Comparison of ENCODE assay signal across 9 mouse cellular contexts in the genomic region with DNA sequence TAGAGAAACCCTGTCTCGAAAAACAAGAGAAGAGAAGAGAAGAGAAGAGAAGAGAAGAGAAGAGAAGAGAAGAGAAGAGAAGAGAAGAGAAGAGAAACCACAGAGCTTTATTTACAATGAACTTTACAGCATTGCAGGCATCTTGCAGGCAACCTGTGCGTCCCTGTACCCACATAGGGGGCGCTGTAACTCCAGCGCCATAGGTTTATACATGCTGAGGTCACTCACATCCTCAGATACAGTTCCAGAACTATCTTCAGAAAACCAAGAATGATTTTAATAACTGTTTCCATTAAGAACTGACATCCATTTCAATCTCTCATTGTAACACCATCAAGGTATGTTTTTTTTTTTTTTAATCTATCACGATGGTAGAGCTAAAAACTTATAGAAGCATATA. TPM values are rescaled to one million over a fixed set of nuclear protein-coding genes. Genes with fewer than 3 reads are reported as not detected.
DNase-seq lines count a peak whose midpoint lies in the region; ATAC-seq and TF ChIP-seq lines count a peak whose summit lies in the region.
"Had no signal": no experiment of that assay in that cellular context is flagged by ENCODE, and none has a peak within 500 bp of the region (broad histone marks: within the 10 kb centered on the region; RNA-seq: fewer than 3 reads in every experiment).

No protein-coding gene starts in this region.

- no peaks in the 10 kb centered on the region for H3K9me3 ChIP-seq in heart, postnatal 0 days (replicated peaks; ENCODE audit: control insufficient read depth, low read length)

- no peak overlapping the region for H3K4me3 ChIP-seq in heart, postnatal 0 days (ENCODE audit: low read depth, low read length)
- H3K4me3 ChIP-seq in thymus, adult 2 months (ENCODE audit: control insufficient read depth, insufficient read depth, low read length) = no peak overlapping the region
- H3K4me3 ChIP-seq: erythroblast, embryonic 14.5 days had no signal

- intact Hi-C loops in heart, postnatal 14 days (cut with DNase I) = no loop called here
- intact Hi-C loops in heart, postnatal 10 days (cut with DNase I) = no loop called here

- 49% methylated on average over 5 of the region's 5 CpGs for WGBS in heart, postnatal 0 days
- WGBS in thymus, adult 2 months = 40% methylated on average over 5 of the region's 5 CpGs

- H3K27me3 ChIP-seq in heart, postnatal 0 days (ENCODE audit: control insufficient read depth, insufficient read depth, low read length) = no peaks in the 10 kb centered on the region
- H3K27me3 ChIP-seq in thymus, adult 2 months (ENCODE audit: control insufficient read depth, insufficient read depth, low read length) = no peaks in the 10 kb centered on the region; the same call in 1 of the 2 replicates

- H3K9ac ChIP-seq in heart, postnatal 0 days (replicated peaks; ENCODE audit: low read depth, low read length) = no peak overlapping the region

- DNase-seq in heart, postnatal 0 days (ENCODE audit: low spot score) = no peak
- no peak for DNase-seq in heart, postnatal 14 days
- DNase-seq in thymus, adult 2 months = peak; percentile 31
- no peak for DNase-seq in thymus, adult 18-20 months
- peak; percentile 54 for DNase-seq in induced T-regulatory cell, adult 2 months (ENCODE audit: low read depth)
- DNase-seq in frontal cortex, adult 2 months (ENCODE audit: extremely low spot score in 1 of 2, low spot score in 1 of 2) = no peak
- DNase-seq in heart, postnatal 10 days = no peak
- no peak for DNase-seq in urinary bladder, postnatal 4 days (ENCODE audit: low spot score in 2 of 2)

- no peak overlapping the region for H3K27ac ChIP-seq in heart, postnatal 0 days (ENCODE audit: low read depth)
- H3K27ac ChIP-seq in thymus, adult 2 months (ENCODE audit: control insufficient read depth, insufficient read depth, low read length) = no peak overlapping the region

- TF ChIP-seq CTCF in heart, postnatal 0 days (IDR thresholded peaks at IDR 0.05; ENCODE audit: low read depth) = peak; percentile 30; the same call in 1 of the 2 replicates
- TF ChIP-seq CTCF in thymus, adult 2 months (IDR thresholded peaks at IDR 0.05; ENCODE audit: borderline replicate concordance, control insufficient read depth, extremely low read depth, insufficient read depth, low read length, poor library complexity) = no peak

- peaks cover 11% of the 10 kb centered on the region; the same call in 1 of the 2 replicates for H3K36me3 ChIP-seq in heart, postnatal 0 days (replicated peaks; ENCODE audit: control insufficient read depth, insufficient read depth, low read length)
- H3K36me3 ChIP-seq in thymus, adult 2 months (ENCODE audit: control insufficient read depth, insufficient read depth, low read length) = no peaks in the 10 kb centered on the region

- H3K4me2 ChIP-seq in heart, postnatal 0 days (ENCODE audit: low read depth, low read length) = no peak overlapping the region

- H3K4me1 ChIP-seq in heart, postnatal 0 days (ENCODE audit: control insufficient read depth, insufficient read depth) = no peaks in the 10 kb centered on the region
- peaks cover 8% of the 10 kb centered on the region for H3K4me1 ChIP-seq in thymus, adult 2 months (replicated peaks; ENCODE audit: control insufficient read depth, insufficient read depth, low read length)

- ATAC-seq in heart, postnatal 0 days (ENCODE audit: insufficient read depth, low read depth) = no peak

- no peak for TF ChIP-seq POLR2A in thymus, adult 2 months (IDR thresholded peaks at IDR 0.05; ENCODE audit: control insufficient read depth, extremely low read depth, insufficient read depth, low read length, poor library complexity)

- no peak for TF ChIP-seq EP300 in heart, postnatal 0 days (IDR thresholded peaks at IDR 0.05; ENCODE audit: low read depth)

RNA-seq across cellular contexts. Expression of gene Tet1, which starts 27.6 kb away (rescaled TPM):
- 12.8 and 17.3 TPM in 2 replicates for total RNA-seq in heart, postnatal 0 days (2014; rRNA removed; ENCODE audit: low replicate concordance)
- 18.8 and 19.9 TPM in 2 replicates for polyA plus RNA-seq in heart, postnatal 0 days (2015; fragmentation: Nextera tagmentation; extraction: Ambion mirVana)
- 10 to 100 TPM; 19.2 to 21.2 TPM for total RNA-seq in heart, postnatal 14 days (2021)
- polyA plus RNA-seq in thymus, adult 2 months (2012; rRNA removed) = 5.7 and 6.7 TPM in 2 replicates
- 4.0 and 4.3 TPM in 2 replicates for polyA plus RNA-seq in frontal cortex, adult 2 months (2012; rRNA removed)
- total RNA-seq in heart, postnatal 10 days (2021) = 10 to 100 TPM; 23.3 to 35.6 TPM
- polyA plus RNA-seq: erythroblast, embryonic 14.5 days had no signal

RNA-seq across cellular contexts. Expression of gene Slc25a16, which starts 39.2 kb away (rescaled TPM):
- total RNA-seq in heart, postnatal 0 days (2014; rRNA removed; ENCODE audit: low replicate concordance) = 15.3 and 35.4 TPM in 2 replicates
- polyA plus RNA-seq in heart, postnatal 0 days (2015; fragmentation: Nextera tagmentation; extraction: Ambion mirVana) = 14.8 and 19.6 TPM in 2 replicates
- total RNA-seq in heart, postnatal 14 days (2021) = 10 to 100 TPM; 21.9 to 22.3 TPM
- 24.0 and 34.0 TPM in 2 replicates for polyA plus RNA-seq in thymus, adult 2 months (2012; rRNA removed)
- polyA plus RNA-seq in frontal cortex, adult 2 months (2012; rRNA removed) = 34.4 and 37.9 TPM in 2 replicates
- 10 to 100 TPM; 29.5 to 30.7 TPM for total RNA-seq in heart, postnatal 10 days (2021)

Comparison
In these comparisons a context has a peak if more than half of its experiments do, and no peak if none do; other contexts are left out.
1. DNase-seq: peak in thymus, adult 2 months (single experiment) and induced T-regulatory cell, adult 2 months (single experiment); none in heart, postnatal 0 days (single experiment), heart, postnatal 14 days (0 of 2), thymus, adult 18-20 months (0 of 2), frontal cortex, adult 2 months (0 of 2), heart, postnatal 10 days (0 of 2) and urinary bladder, postnatal 4 days (0 of 2).